Mouse (Mus musculus) inflammation-experienced regulatory T-cells, adult 6 months (primary cell): ENCODE results near the gene Usp21. TPM values are rescaled to one million over a fixed set of nuclear protein-coding genes. Genes with fewer than 3 reads are reported as not detected.
"Not testable (repeated sequence)": the region's sequence is repeated elsewhere in the genome, so short reads cannot be mapped to it uniquely, and the experiment has no call there.

Source experiments
- ATAC-seq: one replicate; pipeline ENCODE4 v1.8.0; 2017
- polyA plus RNA-seq, 3 experiments: library from polyadenylated mRNA; unstranded; fragments of 100-300 nt; shearing (Covaris generic); gene quantifications; one replicate each; pipeline ENCODE4 v1.2.1; 2017

Usp21 gene
- polyA plus RNA-seq, 3 experiments from 2014 or later, result 11.0 to 25.3 (median 15.4) TPM

DNA sequence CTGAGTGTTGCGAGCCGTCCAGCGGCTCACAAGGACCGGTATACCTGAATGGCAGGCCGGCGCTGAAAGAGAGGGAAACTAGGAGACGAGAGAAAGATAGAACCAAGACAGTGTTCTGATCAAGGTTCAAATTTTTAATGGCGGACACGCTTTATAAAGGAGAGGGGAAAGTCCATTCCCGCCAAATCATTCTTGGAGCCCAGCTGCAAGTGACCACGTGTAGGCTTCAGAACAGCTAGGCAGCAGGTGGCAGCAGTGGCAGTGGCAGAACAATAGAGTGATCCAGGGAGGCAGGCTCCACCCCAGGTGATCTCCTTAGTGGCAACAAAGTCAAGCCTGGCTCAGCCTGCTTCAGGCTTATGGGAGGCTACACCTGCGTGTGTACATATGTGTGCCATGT, 45.8 kb downstream of the Usp21 start:
- ATAC-seq, result not testable (repeated sequence)

GRCm38 (mm10) chr1:171240911-171241310, 46.9 kb downstream of the Usp21 start:
- no peak for ATAC-seq

GRCm38 (mm10) chr1:171239992-171240744, 47.6 kb downstream of the Usp21 start:
- no peak for ATAC-seq

DNA sequence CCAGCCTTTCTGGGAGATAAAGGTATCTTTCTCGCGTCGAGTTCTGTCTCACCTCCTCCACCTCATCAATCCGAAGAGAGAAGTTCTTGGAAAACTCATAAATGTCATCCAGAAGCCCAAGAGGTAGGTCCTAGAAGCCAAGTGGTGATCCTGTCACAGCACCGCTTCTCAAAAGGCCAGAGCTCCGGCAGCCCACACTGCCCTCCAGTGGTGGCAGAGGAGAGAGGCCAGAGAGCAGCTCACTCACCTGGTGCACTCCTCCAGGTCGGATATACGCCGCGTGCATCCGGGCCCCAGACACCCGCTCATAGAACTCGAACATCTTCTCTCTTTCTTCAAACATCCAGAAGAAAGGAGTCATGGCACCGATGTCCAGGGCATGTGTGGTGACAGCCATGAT, 49.3 kb downstream of the Usp21 start:
- ATAC-seq, result no peak

DNA sequence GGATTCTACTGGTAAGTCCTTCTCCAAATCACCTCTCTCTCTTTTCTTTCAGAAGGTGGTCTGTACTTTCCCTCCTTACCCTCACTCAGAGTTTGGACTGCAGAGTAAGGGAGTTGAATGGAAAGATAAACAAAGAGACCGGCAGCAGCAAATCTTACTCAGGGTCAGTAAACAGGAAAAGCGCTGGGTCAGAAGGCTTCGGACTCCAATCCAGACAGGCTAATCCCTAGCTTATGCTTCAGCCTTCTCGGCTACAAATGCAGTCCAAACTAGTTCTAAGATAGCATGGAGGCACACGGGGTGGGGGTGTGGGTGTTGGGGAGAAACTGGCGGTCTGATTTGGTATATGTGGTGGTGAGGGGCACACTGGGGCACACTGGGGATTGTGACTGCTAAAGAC, 50.4 kb downstream of the Usp21 start:
- no peak for ATAC-seq

- no peak for ATAC-seq
Observed at GRCm38 (mm10) chr1:171235791-171236190, 52.0 kb downstream of the Usp21 start.

DNA sequence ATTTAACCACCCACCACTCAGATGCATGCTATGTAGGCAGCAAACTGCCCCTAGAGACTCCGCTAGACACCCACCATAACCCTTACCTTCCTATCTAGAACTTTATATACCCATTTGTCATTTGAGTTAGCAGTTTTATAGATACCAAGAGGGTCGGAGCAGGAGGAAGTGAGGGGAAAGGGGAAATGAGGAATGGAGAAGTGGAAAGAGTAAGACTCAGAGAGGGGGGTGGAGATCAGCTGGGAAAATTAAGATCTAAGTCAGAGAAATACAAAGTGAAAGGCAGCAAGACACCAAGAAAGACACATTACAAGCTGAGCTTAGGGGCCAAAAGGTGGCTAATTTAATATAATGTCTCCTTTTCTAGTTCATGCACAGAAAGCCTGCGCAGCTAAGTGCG, 53.3 kb downstream of the Usp21 start:
- ATAC-seq, result no peak

DNA sequence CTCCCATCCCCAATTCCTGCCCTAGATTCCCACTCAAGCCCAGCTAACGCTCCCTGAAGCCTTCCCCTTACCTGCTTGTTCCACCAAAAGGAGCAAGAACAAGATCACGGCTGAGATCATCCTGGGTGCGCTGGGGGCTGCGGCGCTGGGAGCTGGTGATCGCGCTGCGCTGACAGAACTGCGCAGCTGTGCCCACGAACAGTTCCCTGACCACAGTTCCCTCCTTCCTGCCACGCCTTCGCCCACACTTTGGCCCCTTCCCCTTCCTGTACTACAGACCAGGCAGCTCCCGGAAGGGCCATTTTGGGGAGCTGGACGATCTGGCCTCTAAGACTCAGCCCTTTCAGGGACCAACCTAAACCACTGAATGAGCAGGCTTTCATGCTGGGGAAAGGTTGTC, 53.7 kb downstream of the Usp21 start, which contains the start of gene Fcer1g:
Gene Fcer1g, minus strand, starts transcription at position 240 of the 400 bp plus-strand sequence.
- no peak for ATAC-seq

DNA sequence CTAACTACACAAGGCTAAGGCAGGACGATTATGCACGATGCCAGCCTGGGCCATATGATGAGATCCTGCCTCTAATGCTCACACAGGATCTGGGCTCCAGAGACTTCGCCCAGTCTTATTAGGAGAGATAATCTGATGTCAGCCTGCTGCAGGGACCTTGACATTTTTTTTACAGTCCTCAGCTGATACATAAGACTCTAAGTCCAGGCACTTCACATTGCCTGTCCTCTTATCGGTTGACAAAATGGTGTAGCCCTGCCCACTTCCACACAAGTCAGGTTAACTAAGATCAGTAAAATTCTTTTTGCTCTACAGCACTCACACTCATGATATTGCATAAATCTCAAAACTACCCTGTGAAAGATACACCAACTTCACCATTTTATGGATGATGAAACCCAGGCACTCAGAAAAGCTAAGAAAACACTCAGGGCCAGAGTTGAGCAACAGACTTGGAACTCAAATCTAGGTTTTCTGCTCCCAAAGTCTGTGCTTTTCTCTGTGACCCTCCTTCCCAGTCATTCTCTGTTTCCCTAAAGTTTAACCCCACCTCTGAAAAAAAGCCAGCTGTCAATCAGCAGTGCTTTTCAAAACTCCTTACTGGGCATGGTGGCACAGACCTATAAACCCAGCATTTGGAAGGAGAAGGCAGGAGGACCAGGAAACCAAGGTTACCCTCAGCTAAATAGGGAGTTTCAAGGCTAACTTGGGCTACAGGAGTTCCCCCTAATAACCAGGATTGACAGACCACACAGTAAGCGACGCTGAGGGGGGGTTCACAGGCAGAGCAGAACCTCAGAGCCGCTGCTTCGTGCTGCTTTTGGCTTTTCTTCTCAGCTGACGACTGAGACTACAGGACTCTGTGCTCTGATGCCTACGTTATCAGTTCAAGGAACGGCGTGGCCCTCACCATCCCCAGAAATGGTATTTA, 54.7 kb downstream of the Usp21 start:
- ATAC-seq, result no peak

GRCm38 (mm10) chr1:171232348-171232747, 55.4 kb downstream of the Usp21 start:
- no peak for ATAC-seq

Other genes with a start within 250 kb of the Usp21 start
- gene Fcgr3, start 223.1 kb downstream of the Usp21 start, polyA plus RNA-seq, result 1 to 10 TPM in 1 of 3 experiments, under 1 TPM in 1, not detected in 1; 0.98 to 1.5 TPM
- 1 to 10 TPM; 3.2 to 7.6 (median 6.6) TPM for gene Cfap126, start 174.1 kb downstream of the Usp21 start, polyA plus RNA-seq
- gene Sdhc, start 137.4 kb downstream of the Usp21 start, polyA plus RNA-seq, result 100 to 1,000 TPM; 115 to 153 (median 125) TPM
- gene Mpz, start 137.3 kb downstream of the Usp21 start, polyA plus RNA-seq, result not detected
- not detected for gene Pcp4l1, start 91.7 kb downstream of the Usp21 start, polyA plus RNA-seq
- gene Nr1i3, start 74.0 kb downstream of the Usp21 start, polyA plus RNA-seq, result under 1 TPM; 0.39 to 0.75 (median 0.75) TPM
- gene Tomm40l, start 65.5 kb downstream of the Usp21 start, polyA plus RNA-seq, result 10 to 100 TPM; 24.1 to 34.6 (median 28.7) TPM
- gene Apoa2, start 62.9 kb downstream of the Usp21 start, polyA plus RNA-seq, result not detected
- 10 to 100 TPM in 1 of 3 experiments, not detected in 2; 10.7 TPM for gene Fcer1g, start 53.6 kb downstream of the Usp21 start, polyA plus RNA-seq
- under 1 TPM in 1 of 3 experiments, not detected in 2; 0.09 TPM for gene Adamts4, start 37.6 kb downstream of the Usp21 start, polyA plus RNA-seq
- 100 to 1,000 TPM; 106 to 120 (median 119) TPM for gene Ndufs2, start 36.6 kb downstream of the Usp21 start, polyA plus RNA-seq
- gene B4galt3, start 17.7 kb downstream of the Usp21 start, polyA plus RNA-seq, result 10 to 100 TPM; 35.3 to 68.9 (median 60.8) TPM
- gene Ppox, start 6.8 kb downstream of the Usp21 start, polyA plus RNA-seq, result 10 to 100 TPM; 38.2 to 90.1 (median 78.6) TPM
- gene Ufc1, start 7.0 kb upstream of the Usp21 start, polyA plus RNA-seq, result 100 to 1,000 TPM in 1 of 3 experiments, 10 to 100 TPM in 2; 74.6 to 118 (median 92.5) TPM
- 10 to 100 TPM; 35.5 to 41.7 (median 39.7) TPM for gene Dedd, start 41.2 kb upstream of the Usp21 start, polyA plus RNA-seq
- 10 to 100 TPM; 24.6 to 32.9 (median 30.1) TPM for gene Nit1, start 57.7 kb upstream of the Usp21 start, polyA plus RNA-seq
- gene Pfdn2, start 57.7 kb upstream of the Usp21 start, polyA plus RNA-seq, result 10 to 100 TPM; 48.9 to 70.1 (median 58.1) TPM
- gene Klhdc9, start 72.8 kb upstream of the Usp21 start, polyA plus RNA-seq, result 1 to 10 TPM in 1 of 3 experiments, under 1 TPM in 1, not detected in 1; 0.54 to 1.4 TPM
- under 1 TPM in 2 of 3 experiments, not detected in 1; 0.09 to 0.25 TPM for gene Nectin4, start 82.1 kb upstream of the Usp21 start, polyA plus RNA-seq
- 10 to 100 TPM; 73.5 to 84.6 (median 78.0) TPM for gene Arhgap30, start 101.0 kb upstream of the Usp21 start, polyA plus RNA-seq
- gene Usf1, start 123.3 kb upstream of the Usp21 start, polyA plus RNA-seq, result 10 to 100 TPM; 46.9 to 62.6 (median 57.2) TPM
- gene Tstd1, start 130.9 kb upstream of the Usp21 start, polyA plus RNA-seq, result 10 to 100 TPM in 2 of 3 experiments, 1 to 10 TPM in 1; 9.8 to 17.9 (median 12.6) TPM
- 1 to 10 TPM in 1 of 3 experiments, under 1 TPM in 2; 0.32 to 1.0 (median 0.55) TPM for gene F11r, start 149.5 kb upstream of the Usp21 start, polyA plus RNA-seq
- 10 to 100 TPM in 2 of 3 experiments, 1 to 10 TPM in 1; 8.9 to 13.0 (median 10.3) TPM for gene Alyref2, start 215.5 kb upstream of the Usp21 start, polyA plus RNA-seq
- not detected for gene Itln1, start 247.3 kb upstream of the Usp21 start, polyA plus RNA-seq